Mouse (Mus musculus): ENCODE measurements around the gene Ctbp1. TPM values are rescaled to one million over a fixed set of nuclear protein-coding genes. Genes with fewer than 3 reads are reported as not detected.

Ctbp1 gene
- 321 and 333 TPM in 2 replicates for polyA plus RNA-seq (2012; ENCODE audit: insufficient read depth, low replicate concordance)

DNA sequence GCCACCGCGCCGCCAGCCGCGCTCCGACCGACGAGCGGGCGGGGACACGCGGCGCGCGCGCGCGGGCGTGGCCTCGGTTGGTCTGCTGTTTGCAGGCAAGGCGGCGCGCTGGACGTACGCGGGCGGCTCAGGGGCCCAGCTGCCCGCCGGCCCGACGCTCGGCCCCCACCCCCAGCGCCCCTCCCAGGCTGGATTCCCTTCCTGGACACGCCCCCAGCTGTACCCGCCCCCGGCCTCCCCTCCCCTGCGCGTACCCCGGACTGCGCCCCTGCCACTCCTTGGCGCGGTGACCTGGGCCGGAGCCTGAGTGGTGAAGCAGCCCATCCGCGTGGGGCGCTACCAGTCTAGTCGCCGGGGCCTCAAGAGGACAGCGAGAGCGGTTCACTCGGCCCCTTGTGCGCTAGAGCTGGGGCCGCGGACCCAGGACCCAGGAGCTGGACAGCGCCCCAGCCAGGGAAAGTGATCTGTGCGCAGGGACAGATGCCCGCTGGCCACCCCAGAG lies at the start of gene Ctbp1:
Ctbp1 (minus strand) TSS at position 42 of the 502 bp plus-strand sequence.
- Histone ChIP-seq H3K27me3 (replicated peaks) (no peaks in the 10 kb centered on the region), H3K9me3 (no peaks in the 10 kb centered on the region), H3K36me3 (replicated peaks; ENCODE audit: low read length) (peaks cover 26% of the 10 kb centered on the region), H3K4me3 (replicated peaks) (peak within 1 kb of the TSS; percentile 98), H3K4me1 (peaks cover 83% of the 10 kb centered on the region)
- TF ChIP-seq FLI1 (IDR thresholded peaks at IDR 0.05; ENCODE audit: low read length), result no peak
- TF ChIP-seq GATA1 (IDR thresholded peaks at IDR 0.05; ENCODE audit: borderline replicate concordance, low read length), result no peak

DNA sequence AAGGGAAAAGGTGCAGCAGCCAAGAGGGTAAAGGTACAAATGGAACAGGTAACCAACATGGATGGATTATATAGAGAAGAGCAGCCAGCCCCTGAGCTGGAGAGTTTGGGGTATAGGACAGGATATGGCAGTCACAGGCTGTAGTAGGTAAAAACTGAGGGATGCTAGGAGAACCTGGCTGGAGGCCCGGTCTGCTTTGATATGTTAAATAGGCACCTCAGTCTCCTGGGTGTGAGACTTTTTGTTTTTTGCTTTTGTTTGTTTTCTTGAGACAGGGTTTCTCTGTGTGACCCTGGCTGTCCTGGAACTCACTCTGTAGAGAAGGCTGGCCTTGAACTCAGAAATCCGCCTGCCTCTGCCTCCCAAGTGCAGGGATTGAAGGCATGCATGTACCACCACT lies 49.7 kb upstream of the Ctbp1 start:
- Histone ChIP-seq H3K4me1 (no peaks in the 10 kb centered on the region), H3K27me3 (replicated peaks) (peaks cover 15% of the 10 kb centered on the region), H3K36me3 (replicated peaks; ENCODE audit: low read length) (no peaks in the 10 kb centered on the region), H3K9me3 (peaks cover 15% of the 10 kb centered on the region), H3K4me3 (replicated peaks) (no peak overlapping the region)
- no peak for TF ChIP-seq GATA1 (IDR thresholded peaks at IDR 0.05; ENCODE audit: borderline replicate concordance, low read length)
- no peak for TF ChIP-seq FLI1 (IDR thresholded peaks at IDR 0.05; ENCODE audit: low read length)

DNA sequence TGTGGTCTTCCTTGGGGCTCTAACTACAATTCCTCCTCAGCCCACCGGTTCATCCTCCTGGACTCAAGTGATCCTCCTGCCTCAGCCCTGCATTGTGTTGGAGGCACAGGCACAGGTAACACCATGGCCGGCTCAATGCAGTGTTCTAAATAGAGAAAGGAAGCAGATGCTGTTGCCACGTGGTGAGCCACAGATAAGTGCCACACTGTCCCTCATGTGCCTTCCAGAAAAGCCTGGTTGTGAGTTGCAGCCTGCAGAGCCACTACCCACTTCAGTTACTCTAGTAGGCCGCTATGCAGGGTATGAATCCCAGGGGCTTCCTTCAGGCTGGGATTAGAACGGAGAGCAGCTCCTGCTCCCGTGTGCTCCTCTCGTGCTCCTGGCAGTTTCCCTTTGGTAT lies 37.4 kb upstream of the Ctbp1 start:
- Histone ChIP-seq H3K4me1 (peaks cover 24% of the 10 kb centered on the region), H3K4me3 (replicated peaks) (peak overlapping the region; percentile 40), H3K27me3 (replicated peaks) (peaks cover 6% of the 10 kb centered on the region), H3K9me3 (no peaks in the 10 kb centered on the region; the same call in 1 of the 2 replicates), H3K36me3 (replicated peaks; ENCODE audit: low read length) (no peaks in the 10 kb centered on the region)
- no peak for TF ChIP-seq GATA1 (IDR thresholded peaks at IDR 0.05; ENCODE audit: borderline replicate concordance, low read length)
- TF ChIP-seq FLI1 (IDR thresholded peaks at IDR 0.05; ENCODE audit: low read length), result no peak

DNA sequence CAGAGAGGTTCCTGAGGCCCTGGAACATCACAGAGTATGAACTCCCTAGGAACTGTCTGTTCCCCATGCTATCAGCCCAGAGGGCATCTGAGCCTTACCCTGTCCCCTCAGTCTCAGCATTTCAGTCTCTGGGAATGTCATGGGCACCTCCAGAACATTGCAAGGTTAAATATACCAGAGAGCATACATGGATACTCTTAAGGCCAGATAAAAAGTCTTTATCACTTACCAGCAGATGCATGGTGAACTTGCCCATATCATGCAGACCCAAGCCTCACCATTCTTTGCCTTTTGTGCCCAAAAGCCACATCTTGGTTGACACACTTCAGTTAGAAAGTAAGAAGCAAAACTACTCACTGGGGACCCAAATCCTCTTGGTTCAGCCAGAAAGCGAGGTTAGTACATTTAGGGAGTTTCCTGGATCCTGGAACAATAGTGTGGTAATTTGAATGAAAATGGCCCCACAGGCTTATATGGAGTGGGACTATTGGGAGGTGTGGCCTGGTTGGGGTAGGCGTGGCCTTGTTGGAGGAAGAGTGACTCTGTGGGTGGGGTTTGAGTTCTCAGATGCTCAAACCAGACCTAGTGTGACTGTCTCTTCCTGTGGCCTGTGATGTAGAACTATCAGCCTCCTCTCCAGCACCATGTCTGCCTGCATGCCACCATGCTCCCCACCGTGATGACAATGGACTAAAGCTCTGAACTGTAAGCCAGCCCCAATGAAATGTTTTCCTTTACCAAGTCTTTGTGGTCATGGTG lies 36.1 kb upstream of the Ctbp1 start:
- peak overlapping the region; percentile 52 for H3K4me3 ChIP-seq (replicated peaks)
- H3K4me1 ChIP-seq, result peaks cover 26% of the 10 kb centered on the region
- no peaks in the 10 kb centered on the region; the same call in 1 of the 2 replicates for H3K9me3 ChIP-seq
- H3K27me3 ChIP-seq (replicated peaks), result peaks cover 4% of the 10 kb centered on the region
- TF ChIP-seq FLI1 (IDR thresholded peaks at IDR 0.05; ENCODE audit: low read length), result no peak
- no peaks in the 10 kb centered on the region for H3K36me3 ChIP-seq (replicated peaks; ENCODE audit: low read length)

DNA sequence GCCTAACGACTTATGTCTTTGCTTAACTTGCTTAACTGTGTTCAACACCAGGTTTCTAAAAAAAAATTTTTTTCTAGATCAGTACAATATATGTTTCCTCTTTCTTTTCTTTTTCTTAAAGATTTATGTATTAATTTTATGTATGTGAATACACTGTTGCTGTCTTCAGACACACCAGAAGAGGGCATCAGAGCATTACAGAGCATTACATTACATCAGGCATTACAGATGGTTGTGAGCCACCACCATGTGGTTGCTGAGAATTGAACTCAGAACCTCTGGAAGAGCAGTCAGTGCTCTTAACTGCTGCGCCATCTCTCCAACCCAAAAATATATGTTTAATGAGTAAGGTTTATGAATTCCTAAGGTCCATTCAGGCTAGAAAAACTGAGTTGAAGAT lies 27.0 kb upstream of the Ctbp1 start:
- TF ChIP-seq FLI1 (IDR thresholded peaks at IDR 0.05; ENCODE audit: low read length) (no peak), GATA1 (IDR thresholded peaks at IDR 0.05; ENCODE audit: borderline replicate concordance, low read length) (no peak)
- peaks cover 10% of the 10 kb centered on the region for H3K27me3 ChIP-seq (replicated peaks)
- H3K4me1 ChIP-seq, result peaks cover 38% of the 10 kb centered on the region
- no peak overlapping the region for H3K4me3 ChIP-seq (replicated peaks)
- no peaks in the 10 kb centered on the region for H3K9me3 ChIP-seq
- H3K36me3 ChIP-seq (replicated peaks; ENCODE audit: low read length), result no peaks in the 10 kb centered on the region

DNA sequence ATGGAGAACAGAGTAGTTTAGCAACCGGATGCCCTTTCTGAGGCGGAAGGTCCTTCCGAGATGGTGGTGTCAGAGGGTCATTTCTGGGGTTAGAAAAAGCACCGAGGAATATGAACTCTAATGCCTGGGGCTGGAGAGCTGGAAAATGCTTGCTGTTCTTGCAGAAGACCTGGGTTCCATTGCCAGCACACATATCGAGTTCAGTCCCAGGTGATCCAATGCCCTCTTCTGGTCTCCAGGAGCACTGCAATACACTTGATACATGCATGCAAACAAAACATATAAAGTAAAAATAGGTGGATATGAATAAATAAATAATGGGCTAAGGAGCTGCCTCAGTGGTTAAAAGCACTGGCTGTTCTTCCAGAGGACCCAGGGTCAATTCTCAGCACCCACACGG lies 22.4 kb upstream of the Ctbp1 start:
- Histone ChIP-seq H3K4me1 (peaks cover 40% of the 10 kb centered on the region), H3K9me3 (no peaks in the 10 kb centered on the region), H3K36me3 (replicated peaks; ENCODE audit: low read length) (no peaks in the 10 kb centered on the region), H3K27me3 (replicated peaks) (peaks cover 39% of the 10 kb centered on the region), H3K4me3 (replicated peaks) (no peak overlapping the region)
- no peak for TF ChIP-seq GATA1 (IDR thresholded peaks at IDR 0.05; ENCODE audit: borderline replicate concordance, low read length)

DNA sequence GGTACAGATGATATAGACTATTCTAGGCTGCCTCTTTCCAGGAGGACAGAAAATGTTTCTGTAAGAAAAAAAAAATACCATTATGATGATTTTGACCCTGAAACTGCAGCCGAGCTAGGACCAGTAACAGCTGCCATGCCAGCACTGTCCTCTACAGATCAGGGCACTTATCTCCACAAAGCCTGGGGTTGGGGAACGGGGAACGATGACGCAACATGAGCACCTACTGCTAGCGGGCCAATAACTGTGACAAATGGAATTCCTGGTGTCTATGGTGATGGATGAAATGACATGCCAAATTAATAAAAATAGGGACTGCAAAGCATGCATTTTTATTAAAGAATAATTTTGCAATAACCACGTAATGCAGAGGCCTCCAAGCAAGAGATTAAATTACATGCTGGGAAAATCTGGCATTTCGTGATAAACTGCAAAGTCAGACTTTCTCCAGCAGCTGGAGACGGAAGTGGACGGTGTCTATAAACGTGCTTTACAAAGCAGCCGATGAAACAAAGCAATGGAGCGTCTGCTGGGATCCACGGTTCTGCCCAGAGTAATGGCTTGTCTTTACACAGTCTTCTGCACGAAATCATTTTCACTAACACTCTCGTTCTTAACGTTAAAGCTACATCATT lies 19.1 kb upstream of the Ctbp1 start:
- Histone ChIP-seq H3K9me3 (no peaks in the 10 kb centered on the region), H3K4me3 (replicated peaks) (no peak overlapping the region), H3K4me1 (peaks cover 45% of the 10 kb centered on the region), H3K36me3 (replicated peaks; ENCODE audit: low read length) (no peaks in the 10 kb centered on the region), H3K27me3 (replicated peaks) (peaks cover 52% of the 10 kb centered on the region)
- TF ChIP-seq FLI1 (IDR thresholded peaks at IDR 0.05; ENCODE audit: low read length) (no peak), GATA1 (IDR thresholded peaks at IDR 0.05; ENCODE audit: borderline replicate concordance, low read length) (no peak)

DNA sequence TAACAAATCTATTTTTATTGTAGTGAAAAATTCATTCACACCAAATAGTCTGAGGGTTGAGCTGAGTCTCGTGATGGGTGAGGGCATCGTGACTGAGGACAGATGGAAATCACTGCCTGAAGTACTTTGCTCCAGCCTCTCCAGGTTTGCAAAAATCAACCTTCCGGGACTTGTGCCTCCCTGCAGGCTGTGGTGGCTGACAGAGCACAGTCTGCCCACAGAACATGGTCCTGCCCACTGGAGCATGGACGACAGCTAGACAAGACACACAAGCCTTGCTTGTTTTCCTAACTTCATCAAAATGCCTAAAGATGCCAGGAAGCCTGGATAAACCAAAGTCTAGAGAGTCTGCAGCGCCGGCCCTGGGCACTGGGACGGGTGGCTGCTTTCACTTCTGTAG lies 9.2 kb upstream of the Ctbp1 start:
- Histone ChIP-seq H3K36me3 (replicated peaks; ENCODE audit: low read length) (no peaks in the 10 kb centered on the region), H3K27me3 (replicated peaks) (peaks cover 18% of the 10 kb centered on the region), H3K9me3 (peaks cover 5% of the 10 kb centered on the region; the same call in 1 of the 2 replicates), H3K4me3 (replicated peaks) (no peak overlapping the region), H3K4me1 (peaks cover 70% of the 10 kb centered on the region)
- TF ChIP-seq FLI1 (IDR thresholded peaks at IDR 0.05; ENCODE audit: low read length) (no peak), GATA1 (IDR thresholded peaks at IDR 0.05; ENCODE audit: borderline replicate concordance, low read length) (no peak)

DNA sequence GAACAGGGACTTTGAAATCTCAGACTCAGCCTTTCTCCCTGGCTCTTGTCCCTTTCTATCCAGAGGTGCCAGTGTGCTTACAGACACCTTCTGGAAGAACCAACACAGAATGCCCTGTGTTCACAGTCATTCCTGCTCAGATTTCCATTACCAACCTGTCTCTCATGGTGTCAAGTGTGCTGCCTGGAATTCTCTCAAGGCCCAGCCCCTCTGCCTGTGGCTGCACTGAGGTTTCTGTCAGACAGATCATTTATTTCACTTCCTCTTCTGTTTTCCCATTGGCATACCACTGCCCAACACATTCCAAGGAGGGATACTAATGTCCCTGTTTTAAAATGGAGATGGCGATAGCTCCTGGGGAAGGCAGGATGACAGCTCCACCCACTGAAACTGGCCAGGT lies 6.6 kb upstream of the Ctbp1 start:
- Histone ChIP-seq H3K4me1 (peaks cover 75% of the 10 kb centered on the region), H3K36me3 (replicated peaks; ENCODE audit: low read length) (no peaks in the 10 kb centered on the region), H3K27me3 (replicated peaks) (peaks cover 10% of the 10 kb centered on the region), H3K9me3 (peaks cover 5% of the 10 kb centered on the region; the same call in 1 of the 2 replicates), H3K4me3 (replicated peaks) (no peak overlapping the region)
- no peak for TF ChIP-seq GATA1 (IDR thresholded peaks at IDR 0.05; ENCODE audit: borderline replicate concordance, low read length)
- no peak for TF ChIP-seq FLI1 (IDR thresholded peaks at IDR 0.05; ENCODE audit: low read length)

DNA sequence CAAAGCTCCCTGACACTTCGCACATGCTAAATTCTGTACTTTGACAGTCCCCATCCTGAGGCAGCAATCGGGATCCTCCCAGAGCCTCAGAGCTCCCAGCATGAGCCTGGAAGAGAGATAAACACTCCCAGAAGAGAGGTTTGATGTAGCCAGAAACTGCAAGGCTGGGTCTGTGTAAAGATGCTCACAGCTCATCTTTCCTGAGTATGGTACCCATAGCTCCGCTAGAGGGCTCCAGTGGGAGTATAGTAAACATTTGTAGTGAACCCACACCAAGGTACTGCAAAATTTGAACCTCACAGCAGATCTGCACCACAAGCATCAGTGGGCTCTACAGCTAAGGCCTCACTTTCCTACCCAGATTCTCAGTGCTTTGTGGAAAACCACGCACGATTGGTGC lies 4.2 kb upstream of the Ctbp1 start:
- H3K27me3 ChIP-seq (replicated peaks), result peaks cover 4% of the 10 kb centered on the region
- H3K4me3 ChIP-seq (replicated peaks), result no peak overlapping the region
- peaks cover 74% of the 10 kb centered on the region for H3K4me1 ChIP-seq
- no peaks in the 10 kb centered on the region for H3K36me3 ChIP-seq (replicated peaks; ENCODE audit: low read length)
- H3K9me3 ChIP-seq, result peaks cover 5% of the 10 kb centered on the region; the same call in 1 of the 2 replicates
- TF ChIP-seq GATA1 (IDR thresholded peaks at IDR 0.05; ENCODE audit: borderline replicate concordance, low read length) (no peak), FLI1 (IDR thresholded peaks at IDR 0.05; ENCODE audit: low read length) (no peak)

Measured in megakaryocyte, embryonic 14.5 days (primary cell).